Mouse (Mus musculus) hindbrain, embryonic 14.5 days (tissue): ENCODE results near the gene Ydjc. TPM values are rescaled to one million over a fixed set of nuclear protein-coding genes. Genes with fewer than 3 reads are reported as not detected.

ENCODE experiments used
- ATAC-seq: fragments of 200-750 bp; cut with Nextera tagmentation; 2 replicates; pipeline ENCODE4 v1.8.0; 2017; ENCODE audit warnings: moderate number of reproducible peaks, mild to moderate bottlenecking, moderate TSS enrichment, moderate library complexity; ENCODE audit not compliant: low FRiP score
- DNase-seq: peaks from one replicate; pipeline ENCODE4 v3.0.0-alpha.2; 2015; ENCODE audit warnings: low spot score
- H3K27ac ChIP-seq: fragments of 300-500 bp; sonication (generic); 2 replicates; pipeline ENCODE4 v1.5.1; 2014; ENCODE audit warnings: mild to moderate bottlenecking, moderate library complexity
- H3K27me3 ChIP-seq: fragments of 300-500 bp; sonication (generic); 2 replicates; pipeline ENCODE4 v1.6.1; 2014; ENCODE audit warnings: mild to moderate bottlenecking, low read length, mixed read lengths; ENCODE audit not compliant: control insufficient read depth, insufficient read depth
- H3K36me3 ChIP-seq: fragments of 300-500 bp; sonication (generic); replicated peaks from 2 replicates; pipeline ENCODE4 v1.6.1; 2014; ENCODE audit not compliant: control insufficient read depth, insufficient read depth
- H3K4me1 ChIP-seq: fragments of 300-500 bp; sonication (generic); replicated peaks from 2 replicates; pipeline ENCODE4 v1.6.1; 2014; ENCODE audit warnings: antibody characterized with exemption, low read length, mixed read lengths; ENCODE audit not compliant: control insufficient read depth, insufficient read depth
- H3K4me2 ChIP-seq: fragments of 300-500 bp; sonication (generic); replicated peaks from 2 replicates; pipeline ENCODE4 v1.6.1; 2014; ENCODE audit warnings: mild to moderate bottlenecking, moderate library complexity
- H3K4me3 ChIP-seq: fragments of 300-500 bp; sonication (generic); replicated peaks from 2 replicates; pipeline ENCODE4 v1.5.1; 2014; ENCODE audit warnings: mild to moderate bottlenecking, low read length
- H3K9ac ChIP-seq: fragments of 300-500 bp; sonication (generic); 2 replicates; pipeline ENCODE4 v1.6.1; 2014
- H3K9me3 ChIP-seq: fragments of 300-500 bp; sonication (generic); 2 replicates; pipeline ENCODE4 v1.6.1; 2016; ENCODE audit warnings: low read length; ENCODE audit not compliant: control insufficient read depth
- WGBS: fragments of 180-500 bp; shearing (Covaris S2); extraction: QIAGEN DNeasy Blood & Tissue Kit; methylation state at CpG from one replicate; pipeline ENCODE4 v1.1.7; 2014; 5-methylcytosine and 5-hydroxymethylcytosine counted together
- polyA plus RNA-seq: library from polyadenylated mRNA; unstranded; fragments of >200 nt; fragmentation: Nextera tagmentation; extraction: Ambion mirVana; gene quantifications from 2 replicates; pipeline ENCODE4 v1.2.1, GENCODE M21; 2014

The Ydjc gene
- 47.5 and 49.2 TPM in 2 replicates for polyA plus RNA-seq

DNA sequence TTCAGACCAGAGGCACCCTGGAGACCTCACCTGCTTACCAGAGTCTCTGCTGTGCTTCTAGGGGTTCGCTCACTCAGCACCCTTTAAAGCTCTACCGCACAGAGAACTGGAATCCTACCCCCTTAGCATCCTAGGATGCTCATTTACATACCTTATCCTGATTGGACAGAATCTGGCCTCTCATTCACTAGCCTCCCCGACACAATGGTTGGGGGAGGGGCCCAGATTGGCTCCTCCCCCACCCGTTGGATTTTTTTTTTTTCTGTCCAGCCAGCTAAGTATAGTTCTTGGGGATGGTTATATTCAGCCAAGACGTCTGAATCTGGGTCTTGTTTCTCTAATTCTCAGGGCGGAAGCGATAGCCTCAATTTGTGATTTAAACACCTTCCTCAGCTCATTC lies at the start of gene Ydjc:
Gene Ydjc (plus strand): TSS at position 283 of the 400 bp plus-strand sequence.
- no peaks in the 10 kb centered on the region for H3K27me3 ChIP-seq
- H3K4me3 ChIP-seq, result no peak within 1 kb of the TSS
- 17% methylated on average over 7 of the region's 7 CpGs for WGBS
- no peaks in the 10 kb centered on the region for H3K9me3 ChIP-seq
- H3K36me3 ChIP-seq, result no peaks in the 10 kb centered on the region
- H3K4me2 ChIP-seq, result no peak within 1 kb of the TSS
- H3K9ac ChIP-seq, result no peak within 1 kb of the TSS
- H3K27ac ChIP-seq, result no peak within 1 kb of the TSS
- DNase-seq (no peak), ATAC-seq (no peak)
- peaks cover 10% of the 10 kb centered on the region for H3K4me1 ChIP-seq

DNA sequence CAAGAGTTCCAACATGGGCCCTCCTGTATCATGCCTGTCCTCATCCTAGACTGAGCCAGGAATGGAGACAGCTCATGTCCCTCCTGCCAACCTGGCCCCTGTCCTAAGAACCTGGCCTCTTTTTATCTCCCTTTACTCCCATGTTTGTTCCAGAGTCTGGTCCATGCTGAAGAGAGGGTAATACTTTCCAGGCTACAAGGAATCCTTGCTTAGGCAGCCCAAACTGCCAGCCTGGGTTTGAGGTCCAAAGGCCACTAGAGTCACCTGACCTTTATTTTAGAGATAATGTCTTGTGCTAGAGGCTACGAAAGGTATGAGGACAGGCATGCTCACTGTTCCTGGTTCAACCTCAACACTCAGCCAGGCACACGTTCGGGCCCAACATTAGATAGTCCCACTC lies 47.5 kb upstream of the Ydjc start:
- H3K27ac ChIP-seq, result no peak overlapping the region
- no peaks in the 10 kb centered on the region for H3K9me3 ChIP-seq
- H3K27me3 ChIP-seq, result no peaks in the 10 kb centered on the region
- no peak overlapping the region for H3K9ac ChIP-seq
- DNase-seq (no peak), ATAC-seq (no peak)
- peaks cover 86% of the 10 kb centered on the region for H3K36me3 ChIP-seq
- no peaks in the 10 kb centered on the region for H3K4me1 ChIP-seq
- no peak overlapping the region for H3K4me2 ChIP-seq
- 97% methylated on average over 3 of the region's 3 CpGs for WGBS
- no peak overlapping the region for H3K4me3 ChIP-seq

- peaks cover 90% of the 10 kb centered on the region for H3K36me3 ChIP-seq
- H3K9me3 ChIP-seq, result no peaks in the 10 kb centered on the region
- no peaks in the 10 kb centered on the region for H3K27me3 ChIP-seq
- DNase-seq, result peak; percentile 30
- H3K4me1 ChIP-seq, result no peaks in the 10 kb centered on the region
- H3K9ac ChIP-seq, result no peak overlapping the region
- ATAC-seq, result peak; percentile 56; the same call in 1 of the 2 replicates
- no peak overlapping the region for H3K4me3 ChIP-seq
- 78% methylated on average over 7 of the region's 7 CpGs for WGBS
- H3K4me2 ChIP-seq, result no peak overlapping the region
- no peak overlapping the region for H3K27ac ChIP-seq
Observed at GRCm38 (mm10) chr16:17102630-17103220, 41.7 kb upstream of the Ydjc start.

DNA sequence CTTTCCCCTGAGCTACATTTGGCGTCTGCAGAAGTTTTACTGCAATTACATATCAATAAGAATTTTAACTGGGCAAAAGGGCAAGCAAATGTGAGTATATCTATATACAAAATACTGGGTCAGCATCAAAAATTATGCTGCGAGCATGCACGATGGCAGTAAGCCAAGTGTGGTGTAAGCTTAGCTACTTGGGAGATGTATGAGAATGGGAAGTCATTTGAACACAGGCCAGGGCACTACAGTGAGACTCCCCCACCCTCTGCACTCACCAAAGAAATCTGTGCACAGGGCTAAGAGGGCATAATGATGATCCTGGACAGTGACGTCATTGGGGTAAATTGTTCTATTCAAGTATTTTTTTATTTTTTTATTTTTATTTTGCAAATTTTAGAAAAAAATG lies 39.8 kb upstream of the Ydjc start:
- H3K4me3 ChIP-seq, result no peak overlapping the region
- H3K9me3 ChIP-seq, result no peaks in the 10 kb centered on the region
- H3K4me1 ChIP-seq, result no peaks in the 10 kb centered on the region; the same call in 1 of the 2 replicates
- H3K27ac ChIP-seq, result no peak overlapping the region
- H3K36me3 ChIP-seq, result peaks cover 86% of the 10 kb centered on the region
- H3K4me2 ChIP-seq, result no peak overlapping the region
- DNase-seq (no peak), ATAC-seq (no peak)
- no peak overlapping the region for H3K9ac ChIP-seq
- H3K27me3 ChIP-seq, result no peaks in the 10 kb centered on the region
- WGBS, result 80% methylated on average over 4 of the region's 4 CpGs

DNA sequence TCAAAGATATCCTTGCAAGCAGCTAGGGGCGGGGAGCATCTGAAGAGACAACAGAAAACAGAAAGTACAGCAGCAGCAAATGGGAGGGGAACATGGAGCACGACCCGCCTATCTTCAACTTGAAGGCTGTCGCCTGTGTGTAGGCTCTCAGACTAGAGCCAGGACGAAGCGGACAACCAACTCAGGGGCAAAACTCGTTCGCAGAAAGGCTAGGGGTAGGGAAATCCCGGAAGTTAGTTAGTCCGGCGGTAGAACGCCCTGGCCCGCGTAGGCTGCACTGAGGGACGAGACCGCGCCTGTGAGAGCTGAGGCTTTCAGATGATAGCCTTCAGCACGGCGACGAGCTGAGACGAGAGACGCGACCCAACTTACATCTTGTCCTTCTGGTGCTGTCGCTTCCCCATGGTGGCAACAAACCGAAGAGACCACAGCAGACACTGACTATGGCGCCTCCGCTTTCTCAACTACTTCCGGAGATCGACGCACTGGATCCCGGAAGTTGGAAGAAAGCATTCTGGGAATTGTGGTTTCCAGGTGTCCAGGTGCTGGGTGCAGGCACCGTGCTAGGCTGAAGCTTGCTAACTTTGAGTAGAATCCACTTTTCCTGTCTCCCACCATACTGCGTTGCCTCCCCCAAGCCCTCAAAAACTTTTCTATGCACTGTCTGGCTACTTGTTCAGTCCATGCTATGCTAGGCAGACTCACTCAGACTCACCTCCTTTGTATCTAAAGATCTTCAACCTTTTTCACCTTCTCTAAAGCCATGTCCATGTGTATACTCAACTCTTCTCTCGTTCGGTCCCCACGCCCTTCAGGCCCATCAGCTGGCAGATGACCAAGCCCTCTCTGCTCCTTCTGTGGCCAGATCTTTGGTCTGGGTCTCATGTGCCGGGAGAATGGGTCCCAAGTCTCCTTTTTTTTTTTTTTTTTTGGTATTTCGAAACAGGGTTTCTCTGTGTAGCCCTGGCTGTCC lies 33.4 kb upstream of the Ydjc start, which contains the start of gene Ppil2:
Gene Ppil2 (minus strand): TSS at position 487 of the 973 bp plus-strand sequence.
- H3K27me3 ChIP-seq, result no peaks in the 10 kb centered on the region
- no peaks in the 10 kb centered on the region for H3K9me3 ChIP-seq
- ATAC-seq, result peak; percentile 86
- peak within 1 kb of the TSS; percentile 77 for H3K4me2 ChIP-seq
- peak within 1 kb of the TSS; percentile 23; the same call in 1 of the 2 replicates for H3K27ac ChIP-seq
- H3K4me1 ChIP-seq, result peaks cover 8% of the 10 kb centered on the region
- H3K4me3 ChIP-seq, result peak within 1 kb of the TSS; percentile 53
- peak; percentile 88 for DNase-seq
- peak within 1 kb of the TSS; percentile 52 for H3K9ac ChIP-seq
- H3K36me3 ChIP-seq, result peaks cover 26% of the 10 kb centered on the region
- WGBS, result 9% methylated on average over 38 of the region's 38 CpGs

- H3K36me3 ChIP-seq, result 0 out of 2 replicates have a peak, but pooled peaks cover 4% of the 10 kb centered on the region
- no peaks in the 10 kb centered on the region for H3K27me3 ChIP-seq
- H3K4me1 ChIP-seq, result no peaks in the 10 kb centered on the region
- H3K4me2 ChIP-seq, result no peak overlapping the region
- H3K4me3 ChIP-seq, result no peak overlapping the region
- DNase-seq, result no peak
- H3K27ac ChIP-seq, result no peak overlapping the region
- no peak overlapping the region for H3K9ac ChIP-seq
- 93% methylated on average over 5 of the region's 5 CpGs for WGBS
- no peaks in the 10 kb centered on the region for H3K9me3 ChIP-seq
- no peak for ATAC-seq
Observed at GRCm38 (mm10) chr16:17117309-17117799, 27.1 kb upstream of the Ydjc start.

- WGBS, result 44% methylated on average over 14 of the region's 14 CpGs
- Histone ChIP-seq H3K4me2 (peak overlapping the region; percentile 39), H3K27me3 (no peaks in the 10 kb centered on the region), H3K27ac (no peak overlapping the region), H3K36me3 (no peaks in the 10 kb centered on the region), H3K9me3 (no peaks in the 10 kb centered on the region), H3K4me3 (peak overlapping the region; percentile 12; the same call in 1 of the 2 replicates), H3K4me1 (peaks cover 15% of the 10 kb centered on the region), H3K9ac (no peak overlapping the region)
- 0 out of 2 replicates have a peak, but pooled peaks have one; percentile 21 for ATAC-seq
- DNase-seq, result no peak
Observed at GRCm38 (mm10) chr16:17121569-17121968, 22.9 kb upstream of the Ydjc start.

GRCm38 (mm10) chr16:17124119-17124870 lies 20.1 kb upstream of the Ydjc start:
- peaks cover 15% of the 10 kb centered on the region for H3K4me1 ChIP-seq
- H3K36me3 ChIP-seq, result no peaks in the 10 kb centered on the region
- H3K4me3 ChIP-seq, result peak overlapping the region; percentile 40
- no peaks in the 10 kb centered on the region for H3K27me3 ChIP-seq
- no peak overlapping the region for H3K27ac ChIP-seq
- H3K4me2 ChIP-seq, result peak overlapping the region; percentile 75
- H3K9me3 ChIP-seq, result no peaks in the 10 kb centered on the region
- peak overlapping the region; percentile 50 for H3K9ac ChIP-seq
- ATAC-seq (peak; percentile 38), DNase-seq (no peak)
- 2% methylated on average over 22 of the region's 22 CpGs for whole genome bisulfite sequencing
